Mouse (Mus musculus): ENCODE measurements around the gene Tmem35b.

Tmem35b gene

DNA sequence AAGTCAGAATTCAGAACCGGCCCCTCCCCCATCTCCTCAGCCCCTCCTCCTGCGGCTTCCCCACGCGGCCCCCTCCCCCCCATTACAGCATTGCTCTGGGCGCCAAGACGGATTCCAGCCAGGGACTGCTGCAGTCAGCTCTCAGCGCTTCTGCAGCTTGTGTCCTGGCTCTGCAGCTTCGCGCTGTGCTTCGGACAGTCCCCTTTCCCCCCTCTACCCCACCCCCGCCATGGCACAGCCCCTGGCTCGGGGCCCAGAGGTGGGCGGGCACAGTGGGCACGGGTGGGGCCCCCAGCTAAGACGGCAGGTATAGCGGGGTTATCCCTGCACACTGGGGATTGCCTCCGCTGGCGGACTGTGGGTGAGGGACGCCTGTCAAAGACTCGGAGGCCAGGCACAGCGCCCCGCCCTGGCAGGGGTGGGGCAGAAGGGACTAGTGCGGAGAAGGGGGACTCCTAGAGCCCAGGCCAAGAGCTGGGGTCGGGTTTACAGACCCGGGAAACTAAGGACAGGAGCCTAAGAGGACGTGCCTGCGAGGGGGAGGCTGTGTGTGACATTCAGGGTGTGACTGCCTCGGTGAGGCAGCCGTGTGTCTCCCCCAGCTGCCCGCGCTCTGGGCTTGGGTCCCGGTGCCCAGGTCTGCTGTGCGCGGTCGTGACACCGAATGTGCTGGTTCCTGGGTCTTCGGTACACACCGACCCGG is 44.9 kb downstream of the Tmem35b start:
- in situ Hi-C loops (cut with MboI) = no loop called here

DNA sequence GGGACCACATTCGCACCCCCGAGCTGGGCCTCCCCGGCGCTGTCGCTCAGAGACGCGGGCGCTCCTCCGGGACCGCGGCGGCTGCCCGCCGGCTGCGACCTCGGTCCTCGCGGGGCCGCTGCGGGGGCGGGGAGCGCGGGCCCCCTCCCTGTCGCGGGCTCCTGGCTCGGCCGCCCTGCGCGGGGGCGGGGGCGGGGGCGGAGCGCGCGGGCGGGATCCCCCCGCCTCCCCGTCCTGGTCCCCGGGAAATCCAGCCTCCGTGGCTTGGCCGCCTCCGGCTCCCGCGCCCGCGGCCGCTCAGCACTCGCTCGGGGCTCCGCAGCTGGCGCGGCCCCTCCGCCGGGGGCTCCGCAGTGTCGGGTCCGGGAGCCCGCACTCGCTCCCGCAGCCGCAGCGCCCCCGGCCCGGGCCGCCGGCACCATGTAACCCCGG is 45.4 kb downstream of the Tmem35b start, which contains the start of gene Dlgap3:
Gene Dlgap3 (plus strand): TSS at position 291 of the 432 bp plus-strand sequence.
- in situ Hi-C loops (cut with MboI) = no loop called here

DNA sequence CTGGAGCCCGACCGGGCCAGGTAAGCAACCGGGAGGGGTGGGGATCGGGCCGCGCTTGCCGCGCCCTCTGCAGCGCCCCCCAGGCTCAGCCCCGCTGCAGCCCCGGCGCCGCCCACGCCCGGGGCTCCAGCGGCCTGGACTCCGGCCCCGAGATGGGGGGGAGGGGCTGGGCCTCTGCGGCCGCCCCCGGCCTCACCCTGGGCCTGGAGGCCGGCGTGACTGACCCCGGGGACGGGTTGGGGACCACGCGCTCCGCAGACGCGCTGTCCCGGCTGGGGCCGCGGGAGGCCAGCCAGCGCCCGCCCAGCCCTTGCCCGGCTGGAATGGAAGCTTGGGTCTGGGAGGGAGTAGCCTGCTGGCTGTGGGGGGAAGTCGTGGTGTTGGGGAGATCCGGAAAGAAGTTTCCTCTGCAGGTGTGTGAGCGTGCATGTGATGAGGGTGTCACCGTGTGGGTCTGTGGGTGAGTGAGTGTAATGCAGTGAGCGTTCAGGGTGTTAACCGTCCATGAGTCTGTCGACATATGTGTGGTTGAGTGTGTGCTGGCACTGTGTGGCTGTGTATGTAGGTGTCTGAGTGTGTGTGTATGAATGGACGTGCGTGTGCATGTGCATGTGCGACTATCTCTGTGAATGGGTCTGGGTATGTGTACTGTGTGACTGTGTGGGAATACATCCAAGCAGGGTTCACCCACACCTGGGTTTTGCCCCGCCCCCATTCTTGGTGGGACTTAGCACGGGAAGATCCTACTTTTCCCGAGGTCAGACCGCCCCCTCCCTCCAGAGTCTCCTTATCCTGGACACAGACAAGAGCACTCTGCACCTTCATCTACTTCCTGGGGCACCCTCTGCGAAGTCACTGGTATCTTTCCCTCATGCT is 46.1 kb downstream of the Tmem35b start:
- in situ Hi-C loops (cut with MboI) = no loop called here

DNA sequence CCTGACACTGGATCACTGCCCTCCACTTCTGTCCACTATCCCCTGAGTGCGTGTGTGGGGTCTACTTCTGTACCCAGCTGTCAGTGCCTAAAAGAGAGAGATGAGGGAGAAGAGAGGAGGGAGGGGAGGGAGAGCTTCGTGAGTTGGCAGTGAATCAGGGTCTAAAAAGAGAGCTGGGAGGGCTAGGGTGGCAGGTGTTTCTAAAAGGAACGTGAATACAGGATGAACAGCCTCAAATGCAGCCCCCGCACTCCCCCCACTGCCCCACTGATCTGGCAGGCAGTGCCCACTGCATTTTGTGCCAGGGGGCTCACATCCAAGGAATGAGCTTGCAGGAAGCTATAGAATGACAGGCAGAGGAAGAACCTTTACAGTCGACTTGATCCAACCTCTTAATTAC is 47.4 kb downstream of the Tmem35b start:
- in situ Hi-C loops (cut with MboI) = no loop called here

DNA sequence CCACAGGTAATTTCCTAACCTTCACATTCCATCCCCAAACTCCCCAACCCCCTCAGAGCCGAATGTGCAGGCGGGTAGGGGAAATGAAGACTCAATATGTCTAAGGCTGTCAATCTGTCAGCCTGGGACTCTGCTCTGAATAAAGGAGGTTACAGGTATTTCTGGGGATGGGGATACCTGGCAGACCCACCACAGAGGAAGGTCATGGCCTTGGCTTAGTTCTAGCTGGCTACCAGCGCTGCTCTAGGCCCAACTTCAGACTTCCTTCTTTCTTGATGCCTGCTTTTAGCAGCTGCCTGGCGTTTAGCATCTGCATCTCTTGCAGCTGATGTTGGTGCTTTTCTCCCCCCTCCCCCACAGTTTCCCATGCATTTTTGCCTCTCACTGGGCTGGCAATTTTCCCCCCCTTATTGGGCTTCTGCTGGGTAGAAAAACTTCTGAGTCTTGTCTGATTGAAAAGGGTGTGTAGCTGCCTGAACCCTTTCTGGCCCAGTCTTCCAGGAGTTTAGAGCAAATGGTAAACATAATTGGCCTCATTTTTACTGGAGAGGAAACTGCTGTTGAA is 47.9 kb downstream of the Tmem35b start:
- in situ Hi-C loops (cut with MboI) = no loop called here

DNA sequence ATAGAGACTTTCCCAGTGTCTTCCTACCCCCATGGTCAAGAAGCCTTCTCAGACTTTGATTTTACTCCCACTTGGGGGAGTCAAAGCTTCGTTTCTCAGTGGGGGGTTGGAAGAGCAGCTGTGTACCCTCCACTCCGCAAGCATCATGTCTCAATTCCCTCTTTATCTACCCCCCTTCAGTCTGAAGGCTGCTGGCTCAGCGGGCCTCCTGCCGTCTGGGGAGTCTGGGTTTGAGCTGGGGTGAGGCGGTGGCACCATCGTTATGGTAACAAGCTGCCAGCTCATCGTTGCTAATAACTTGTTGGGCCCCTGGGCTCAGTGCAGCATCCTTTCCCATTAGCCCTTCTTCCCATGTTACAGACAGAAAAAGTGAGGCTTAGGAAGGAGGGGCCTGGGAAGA is 48.6 kb downstream of the Tmem35b start:
- in situ Hi-C loops (cut with MboI) = no loop called here

DNA sequence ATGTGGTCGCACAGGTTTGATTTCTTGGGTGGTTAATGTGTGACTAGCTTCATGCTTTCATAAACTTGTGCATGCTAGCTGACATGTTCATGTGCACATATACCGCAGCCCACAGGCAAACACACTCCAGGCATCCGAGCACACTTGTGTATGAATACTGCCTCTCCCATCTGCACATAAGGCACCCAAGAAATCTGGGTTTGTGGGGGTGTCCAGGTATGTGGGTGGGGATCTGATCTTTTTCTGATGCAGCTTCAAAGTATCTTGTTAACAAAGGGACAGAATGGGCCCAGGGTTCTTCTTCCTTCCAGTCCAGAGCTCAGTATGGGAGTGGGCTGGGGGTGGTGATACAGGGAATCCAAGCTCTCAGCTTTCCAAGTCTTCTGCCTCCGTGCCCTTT is 49.1 kb downstream of the Tmem35b start:
- in situ Hi-C loops (cut with MboI) = no loop called here

DNA sequence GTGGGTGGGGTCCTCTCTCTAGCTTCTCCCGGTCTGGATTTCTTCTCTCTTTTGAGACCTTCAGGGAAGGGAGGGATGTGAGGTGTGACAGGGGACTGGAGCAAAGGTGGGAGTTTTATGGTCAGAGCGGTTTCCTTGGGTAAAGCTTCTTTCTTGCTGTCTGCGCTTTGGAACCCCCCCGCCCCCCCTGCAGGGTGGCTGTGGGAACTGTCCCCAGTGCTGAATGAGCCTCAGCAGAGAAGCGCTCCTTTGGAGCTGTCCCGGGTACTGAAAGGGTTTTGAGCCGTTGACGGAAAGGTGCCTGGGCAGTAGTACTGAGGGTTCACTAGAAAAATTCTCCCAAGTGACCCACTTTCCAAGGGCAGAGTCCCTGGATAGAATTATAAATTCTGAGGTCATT is 50.0 kb downstream of the Tmem35b start:
- in situ Hi-C loops (cut with MboI) = no loop called here

DNA sequence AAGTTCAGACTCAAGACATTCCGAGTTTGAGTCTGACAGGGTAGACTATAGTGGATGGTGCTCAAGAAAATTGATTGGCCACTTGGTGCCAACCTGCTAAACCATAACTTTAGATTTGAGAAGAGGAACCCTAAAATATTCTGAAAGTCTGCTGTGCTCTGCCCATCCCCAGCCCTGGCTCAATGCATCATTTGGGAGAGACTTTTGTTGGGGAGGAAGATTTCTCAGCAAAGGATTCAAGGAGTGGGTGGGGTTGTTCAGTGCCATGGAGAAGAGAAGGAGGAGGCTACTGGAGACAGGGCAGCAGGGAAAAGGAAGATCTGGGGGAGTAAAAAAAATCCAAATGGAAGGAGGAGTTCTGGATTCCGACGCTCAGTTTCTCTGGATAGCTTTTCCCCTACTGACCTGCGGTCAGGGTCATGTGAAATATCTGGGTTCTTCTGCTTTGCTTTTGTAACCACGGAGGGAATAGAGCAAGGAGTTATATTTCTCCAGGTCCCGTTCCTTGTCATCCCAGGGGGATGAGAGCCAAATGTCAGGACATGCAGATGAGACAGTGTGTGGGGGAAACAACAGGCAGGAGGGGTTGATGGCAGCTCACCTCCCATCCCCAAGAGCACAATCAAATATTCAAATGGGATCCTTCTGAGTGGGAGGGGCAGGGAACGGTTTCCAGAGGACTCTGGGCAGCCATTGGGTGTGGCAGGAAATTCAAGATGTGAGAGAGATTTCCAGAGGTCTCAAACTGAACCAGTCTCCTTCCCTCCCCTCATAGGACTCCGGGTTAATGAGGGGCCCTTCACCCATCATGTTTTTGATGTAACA is 50.8 kb downstream of the Tmem35b start:
- in situ Hi-C loops (cut with MboI) = no loop called here

DNA sequence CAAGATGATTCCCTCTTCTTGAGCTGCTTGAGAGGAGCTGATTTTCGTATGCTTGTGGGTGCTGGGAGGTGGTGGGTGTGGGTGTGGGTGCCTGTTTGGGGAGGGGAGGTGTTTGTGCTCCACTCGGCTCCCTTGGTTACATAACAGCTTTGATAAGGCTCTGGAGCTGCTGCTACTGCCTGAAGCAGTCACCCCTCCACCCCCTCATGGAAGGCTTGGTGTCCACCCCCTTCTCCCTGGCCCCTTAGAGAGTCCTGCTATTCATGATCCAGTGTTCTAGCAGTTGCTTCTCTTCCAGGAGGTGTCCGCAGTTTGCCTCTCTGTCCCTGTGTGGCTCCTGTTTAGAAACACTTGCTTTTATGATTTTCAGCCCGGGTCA is 51.4 kb downstream of the Tmem35b start:
- in situ Hi-C loops (cut with MboI) = no loop called here

DNA sequence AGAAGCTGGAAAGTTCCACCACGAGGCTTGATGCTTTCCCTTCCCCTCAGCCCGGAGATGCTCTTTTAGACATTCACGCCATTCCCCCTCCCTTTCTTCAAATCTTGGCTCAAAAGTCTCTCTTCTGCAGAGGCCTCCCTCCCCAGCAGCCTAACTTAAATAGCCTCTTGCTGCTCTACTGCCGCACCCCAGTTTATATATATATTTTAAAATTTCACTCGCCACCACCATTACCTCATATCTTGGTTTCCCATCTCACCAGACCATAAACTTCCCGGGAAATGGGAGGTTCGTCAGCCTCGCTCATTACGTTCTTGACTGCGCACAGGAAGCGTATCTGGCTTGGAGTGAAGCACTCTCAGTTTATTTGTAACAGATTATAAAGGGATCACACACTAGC is 54.5 kb downstream of the Tmem35b start:
- in situ Hi-C loops (cut with MboI) = no loop called here

DNA sequence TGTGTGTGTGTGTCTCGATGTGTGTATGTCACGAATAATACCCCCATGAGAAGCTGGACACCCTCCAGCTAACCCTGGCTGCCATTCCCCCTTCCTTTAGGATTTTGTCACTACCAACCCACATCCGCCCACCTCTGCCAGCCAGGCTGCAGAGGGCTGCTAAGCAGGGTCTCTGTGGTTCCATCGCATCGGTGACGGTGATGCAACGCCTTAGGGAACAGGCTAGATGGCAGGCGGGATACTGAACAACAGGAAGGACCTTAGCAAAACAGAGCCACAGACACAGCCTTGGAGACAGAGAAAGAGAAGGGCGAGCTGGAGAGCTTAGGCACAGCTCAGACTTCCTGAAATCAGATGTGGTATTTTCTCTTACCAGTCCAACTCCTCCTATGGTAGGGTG is 55.2 kb downstream of the Tmem35b start:
- in situ Hi-C loops (cut with MboI) = no loop called here
